Mouse (Mus musculus) midbrain, embryonic 14.5 days (tissue): ENCODE data around the gene A430005L14Rik. TPM values are rescaled to one million over a fixed set of nuclear protein-coding genes. Genes with fewer than 3 reads are reported as not detected.

Experiments used
- ATAC-seq: fragments of 200-750 bp; cut with Nextera tagmentation; 2 replicates; pipeline ENCODE4 v1.8.0; 2017; ENCODE audit warnings: moderate number of reproducible peaks, moderate library complexity; ENCODE audit not compliant: low FRiP score, low TSS enrichment
- DNase-seq: peaks from one replicate; pipeline ENCODE4 v3.0.0-alpha.2; 2015
- H3K27ac ChIP-seq: fragments of 300-500 bp; sonication (generic); replicated peaks from 2 replicates; pipeline ENCODE4 v1.5.1; 2014; ENCODE audit warnings: mild to moderate bottlenecking, low read depth, low read length, moderate library complexity
- H3K27me3 ChIP-seq: fragments of 300-500 bp; sonication (generic); 2 replicates; pipeline ENCODE4 v1.6.1; 2014; ENCODE audit warnings: low read length, control low read depth, mixed read lengths; ENCODE audit not compliant: control insufficient read depth, insufficient read depth
- H3K36me3 ChIP-seq: fragments of 300-500 bp; sonication (generic); 2 replicates; pipeline ENCODE4 v1.6.1; 2014; ENCODE audit warnings: low read length, control low read depth; ENCODE audit not compliant: control insufficient read depth, insufficient read depth
- H3K4me1 ChIP-seq: fragments of 300-500 bp; sonication (generic); 2 replicates; pipeline ENCODE4 v1.6.1; 2014; ENCODE audit warnings: mild to moderate bottlenecking, antibody characterized with exemption, low read length, control low read depth; ENCODE audit not compliant: control insufficient read depth, insufficient read depth
- H3K4me2 ChIP-seq: fragments of 300-500 bp; sonication (generic); 2 replicates; pipeline ENCODE4 v1.6.1; 2014; ENCODE audit warnings: mild to moderate bottlenecking, low read length, moderate library complexity
- H3K4me3 ChIP-seq: fragments of 300-500 bp; sonication (generic); replicated peaks from 2 replicates; pipeline ENCODE4 v1.5.1; 2014; ENCODE audit warnings: low read depth, low read length
- H3K9ac ChIP-seq: fragments of 300-500 bp; sonication (generic); replicated peaks from 2 replicates; pipeline ENCODE4 v1.6.1; 2014; ENCODE audit warnings: mild to moderate bottlenecking, low read length, moderate library complexity
- H3K9me3 ChIP-seq: fragments of 300-500 bp; sonication (generic); 2 replicates; pipeline ENCODE4 v1.6.1; 2016; ENCODE audit warnings: low read length, control low read depth, mixed read lengths; ENCODE audit not compliant: control insufficient read depth
- WGBS: fragments of 180-500 bp; shearing (Covaris S2); extraction: QIAGEN DNeasy Blood & Tissue Kit; methylation state at CpG from one replicate; pipeline ENCODE4 v1.1.7; 2014; 5-methylcytosine and 5-hydroxymethylcytosine counted together
- polyA plus RNA-seq: library from polyadenylated mRNA; unstranded; fragments of >200 nt; fragmentation: Nextera tagmentation; extraction: Ambion mirVana; gene quantifications from 2 replicates; pipeline ENCODE4 v1.2.1, GENCODE M21; 2014

A430005L14Rik gene
- polyA plus RNA-seq, 1 experiment from 2014 or later, result 63.3 TPM

DNA sequence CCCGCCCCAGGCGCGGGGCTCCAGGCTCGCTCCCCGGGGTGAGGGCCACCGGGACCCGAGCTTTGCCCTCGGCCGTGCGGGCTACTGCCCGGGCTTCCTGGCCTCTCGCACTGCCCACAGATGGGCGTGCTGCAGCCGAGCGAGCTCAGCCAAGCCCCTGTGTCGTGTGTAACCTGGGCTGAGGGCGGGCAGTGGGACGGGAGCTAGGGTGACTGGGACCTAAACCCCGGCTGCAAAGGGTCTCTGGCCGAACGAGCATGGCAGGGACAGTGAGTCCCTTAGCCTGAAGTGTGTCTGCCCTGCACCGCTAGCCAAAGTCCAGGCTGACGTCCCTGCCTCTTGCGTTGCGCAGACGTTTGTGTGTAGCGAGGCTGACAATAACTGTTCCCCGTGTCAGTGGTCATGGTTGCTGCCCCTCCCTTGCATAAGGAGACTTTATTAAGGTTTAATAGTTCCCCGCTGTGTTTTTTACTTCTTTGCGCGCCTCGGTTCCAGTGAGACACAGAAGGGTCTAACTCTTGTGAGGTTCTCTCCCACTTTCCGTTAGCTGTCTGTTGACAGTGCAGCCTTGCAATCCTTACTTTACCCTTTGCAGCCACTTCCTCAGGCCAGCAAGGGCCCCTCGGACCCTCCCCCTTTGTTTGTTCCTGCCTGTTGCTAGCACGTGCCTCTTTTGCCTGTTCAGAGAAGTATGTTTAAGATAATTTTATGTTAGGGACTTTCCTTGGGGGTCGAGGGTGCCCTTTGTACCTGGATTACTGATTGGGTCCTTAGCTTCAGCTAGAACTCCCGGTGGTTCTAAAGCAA, 610 bp downstream of the A430005L14Rik start:
- ATAC-seq (peak; percentile 66), DNase-seq (peak; percentile 47)
- H3K4me2 ChIP-seq, result peak overlapping the region; percentile 93
- peaks cover 30% of the 10 kb centered on the region for H3K36me3 ChIP-seq
- H3K27me3 ChIP-seq, result no peaks in the 10 kb centered on the region
- H3K4me3 ChIP-seq, result peak overlapping the region; percentile 72
- no peaks in the 10 kb centered on the region for H3K9me3 ChIP-seq
- peak overlapping the region; percentile 88 for H3K9ac ChIP-seq
- H3K27ac ChIP-seq, result peak overlapping the region; percentile 78
- peaks cover 15% of the 10 kb centered on the region for H3K4me1 ChIP-seq
- under 1% methylated on average over 37 of the region's 37 CpGs for WGBS

- Histone ChIP-seq H3K4me2 (no peak overlapping the region), H3K27ac (no peak overlapping the region), H3K36me3 (peaks cover 69% of the 10 kb centered on the region), H3K9ac (no peak overlapping the region), H3K4me1 (peaks cover 9% of the 10 kb centered on the region), H3K4me3 (no peak overlapping the region), H3K9me3 (no peaks in the 10 kb centered on the region), H3K27me3 (no peaks in the 10 kb centered on the region)
- ATAC-seq (no peak), DNase-seq (no peak)
- 84% methylated on average over 7 of the region's 7 CpGs for WGBS
Observed at GRCm38 (mm10) chr4:153962631-153963030, 5.6 kb downstream of the A430005L14Rik start.

DNA sequence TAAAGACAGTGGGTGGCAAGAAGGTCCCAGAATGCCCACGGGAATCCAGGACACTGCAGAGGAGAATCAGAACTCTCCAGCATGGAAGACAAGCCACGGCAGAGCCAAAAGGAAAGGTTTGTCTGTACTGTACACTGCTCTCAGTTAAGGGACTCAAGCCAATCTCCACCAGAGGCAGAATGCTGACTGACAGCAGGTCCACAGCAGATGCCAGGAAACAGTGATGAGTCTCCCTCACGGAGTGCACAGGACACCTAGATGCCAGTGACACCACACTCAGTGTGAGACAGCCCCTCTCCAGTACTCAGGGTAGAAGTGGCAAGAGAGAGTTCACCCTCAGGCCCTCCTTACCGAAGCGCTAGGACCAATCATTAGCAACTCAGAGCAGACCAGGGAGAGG, 9.6 kb downstream of the A430005L14Rik start:
- Histone ChIP-seq H3K9me3 (no peaks in the 10 kb centered on the region), H3K9ac (no peak overlapping the region), H3K27ac (no peak overlapping the region), H3K27me3 (no peaks in the 10 kb centered on the region), H3K4me3 (no peak overlapping the region), H3K4me1 (no peaks in the 10 kb centered on the region), H3K36me3 (peaks cover 77% of the 10 kb centered on the region), H3K4me2 (no peak overlapping the region)
- ATAC-seq (no peak), DNase-seq (no peak)
- 92% methylated on average over 5 of the region's 5 CpGs for WGBS

DNA sequence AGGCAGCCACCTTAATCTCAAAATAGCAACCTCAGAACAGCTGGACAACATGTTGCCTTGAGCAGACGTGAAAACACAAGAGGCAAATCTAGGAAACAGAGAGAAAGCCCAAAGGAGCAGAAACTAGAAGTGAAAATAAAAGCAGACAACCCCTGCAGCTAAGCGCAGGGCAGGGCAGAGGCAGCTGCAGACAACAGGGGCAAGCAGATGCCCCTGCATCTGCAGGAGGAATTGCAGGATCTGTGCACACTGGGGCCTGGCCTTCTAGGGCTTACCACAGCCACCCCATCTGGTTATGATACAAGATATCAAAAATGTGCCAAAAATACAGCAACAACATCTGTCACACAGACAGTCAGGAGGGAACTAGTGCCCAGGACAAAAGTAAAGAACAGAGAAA, 10.5 kb downstream of the A430005L14Rik start:
- H3K27ac ChIP-seq, result no peak overlapping the region
- no peak overlapping the region for H3K4me2 ChIP-seq
- H3K4me3 ChIP-seq, result no peak overlapping the region
- no peak overlapping the region for H3K9ac ChIP-seq
- H3K36me3 ChIP-seq, result peaks cover 71% of the 10 kb centered on the region
- no peaks in the 10 kb centered on the region for H3K4me1 ChIP-seq
- WGBS, result 90% methylated on average over 2 of the region's 2 CpGs
- no peaks in the 10 kb centered on the region for H3K27me3 ChIP-seq
- DNase-seq (no peak), ATAC-seq (no peak)
- H3K9me3 ChIP-seq, result no peaks in the 10 kb centered on the region

- no peak overlapping the region for H3K9ac ChIP-seq
- DNase-seq (peak; percentile 13), ATAC-seq (no peak)
- no peaks in the 10 kb centered on the region for H3K9me3 ChIP-seq
- no peaks in the 10 kb centered on the region for H3K27me3 ChIP-seq
- no peak overlapping the region for H3K4me3 ChIP-seq
- no peaks in the 10 kb centered on the region for H3K4me1 ChIP-seq
- no peak overlapping the region for H3K4me2 ChIP-seq
- peaks cover 66% of the 10 kb centered on the region for H3K36me3 ChIP-seq
- no peak overlapping the region for H3K27ac ChIP-seq
- WGBS, result 93% methylated on average over 2 of the region's 2 CpGs
Observed at GRCm38 (mm10) chr4:153968063-153968462, 11.0 kb downstream of the A430005L14Rik start.

- Histone ChIP-seq H3K27ac (peak within 1 kb of the TSS; percentile 75), H3K9ac (peak within 1 kb of the TSS; percentile 86), H3K4me3 (peak within 1 kb of the TSS; percentile 94), H3K9me3 (no peaks in the 10 kb centered on the region), H3K27me3 (no peaks in the 10 kb centered on the region), H3K4me1 (peaks cover 13% of the 10 kb centered on the region), H3K36me3 (peaks cover 31% of the 10 kb centered on the region), H3K4me2 (peak within 1 kb of the TSS; percentile 84)
- ATAC-seq, result peak; percentile 98
- peak; percentile 98 for DNase-seq
- WGBS, result under 1% methylated on average over 66 of the region's 68 CpGs
Observed at GRCm38 (mm10) chr4:153974431-153975291, 17.6 kb downstream of the A430005L14Rik start, which contains the start of the genes Dffb and Cep104. Dffb (minus strand) TSS chr4:153975126. Cep104 (plus strand) TSS chr4:153975194.

GRCm38 (mm10) chr4:153975292-153975662, 18.2 kb downstream of the A430005L14Rik start:
- Histone ChIP-seq H3K9ac (peak overlapping the region; percentile 86), H3K9me3 (no peaks in the 10 kb centered on the region), H3K4me3 (peak overlapping the region; percentile 94), H3K4me2 (peak overlapping the region; percentile 84), H3K4me1 (peaks cover 13% of the 10 kb centered on the region), H3K27me3 (no peaks in the 10 kb centered on the region), H3K36me3 (peaks cover 31% of the 10 kb centered on the region), H3K27ac (peak overlapping the region; percentile 75)
- ATAC-seq, result no peak; the same call in 1 of the 2 replicates
- whole genome bisulfite sequencing, result under 1% methylated on average over 33 of the region's 33 CpGs
- DNase-seq, result no peak

DNA sequence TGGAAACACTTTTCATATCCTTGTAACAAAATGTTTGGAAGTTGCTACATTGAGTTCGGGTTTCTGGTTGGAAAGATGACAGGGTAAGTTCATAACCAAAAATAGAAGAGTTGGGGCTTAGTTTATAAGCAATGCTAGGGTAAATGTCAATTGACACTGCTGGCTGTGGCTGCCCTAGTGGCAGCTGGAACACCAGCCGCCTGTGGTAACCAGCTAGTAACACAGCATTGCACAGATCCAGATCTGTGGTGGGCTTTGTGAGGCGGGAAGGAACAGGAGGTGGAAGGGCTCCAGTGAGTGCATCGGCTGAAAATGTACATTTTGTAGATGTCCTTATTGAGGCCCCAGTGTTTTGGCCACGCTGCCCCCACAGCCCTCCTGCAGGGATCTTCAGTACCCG, 18.7 kb downstream of the A430005L14Rik start:
- Histone ChIP-seq H3K9me3 (no peaks in the 10 kb centered on the region), H3K4me3 (peak overlapping the region; percentile 94), H3K36me3 (peaks cover 31% of the 10 kb centered on the region), H3K4me1 (peaks cover 13% of the 10 kb centered on the region), H3K27ac (no peak overlapping the region), H3K27me3 (no peaks in the 10 kb centered on the region), H3K9ac (peak overlapping the region; percentile 86), H3K4me2 (peak overlapping the region; percentile 84)
- DNase-seq (no peak), ATAC-seq (no peak)
- WGBS, result 38% methylated on average over 6 of the region's 6 CpGs
